Mouse (Mus musculus) C2C12 (cell line): Measurements from ENCODE around the gene Top2a. TPM values are rescaled to one million over a fixed set of nuclear protein-coding genes. Genes with fewer than 3 reads are reported as not detected.

Source experiments
- H3K27me3 ChIP-seq: one replicate; pipeline ENCODE4 v1.6.1; 2011; ENCODE audit not compliant: control insufficient read depth, insufficient read depth, insufficient read length
- H3K36me3 ChIP-seq: one replicate; pipeline ENCODE4 v1.6.1; 2011; ENCODE audit not compliant: control insufficient read depth, insufficient read depth
- H3K4me3 ChIP-seq: one replicate; pipeline ENCODE4 v1.5.1; 2011; ENCODE audit warnings: mild to moderate bottlenecking, control low read depth; ENCODE audit not compliant: poor library complexity, insufficient read depth, severe bottlenecking
- H3K79me2 ChIP-seq: one replicate; pipeline ENCODE4 v1.6.1; 2011; ENCODE audit not compliant: control insufficient read depth, insufficient read depth
- H3K79me3 ChIP-seq: one replicate; pipeline ENCODE4 v1.6.1; 2011; ENCODE audit warnings: low read depth, control low read depth
- H3ac ChIP-seq: one replicate; pipeline ENCODE3; 2011; ENCODE audit warnings: low read depth; ENCODE audit not compliant: control insufficient read depth, insufficient read length
- CEBPB ChIP-seq: IDR thresholded peaks from one replicate; pipeline ENCODE4 v1.6.1; 2011; ENCODE audit warnings: low read depth, mild to moderate bottlenecking, control low read depth, moderate library complexity
- CTCF ChIP-seq: IDR thresholded peaks from one replicate; pipeline ENCODE4 v1.5.1; 2011; ENCODE audit not compliant: control insufficient read depth, insufficient read depth, insufficient read length
- FOSL1 ChIP-seq: IDR thresholded peaks from one replicate; pipeline ENCODE4 v1.8.0; 2011; ENCODE audit warnings: mild to moderate bottlenecking, low read length; ENCODE audit not compliant: poor library complexity, insufficient read depth, severe bottlenecking
- MAX ChIP-seq: IDR thresholded peaks from one replicate; pipeline ENCODE4 v1.6.1; 2011; ENCODE audit warnings: mild to moderate bottlenecking, control low read depth
- MYOD1 ChIP-seq: IDR thresholded peaks from one replicate; pipeline ENCODE4 v1.6.1; 2011; ENCODE audit warnings: low read depth; ENCODE audit not compliant: control insufficient read depth, insufficient read length
- MYOG ChIP-seq: IDR thresholded peaks from one replicate; pipeline ENCODE4 v1.6.1; 2011; ENCODE audit not compliant: control insufficient read depth, insufficient read length; ENCODE audit errors: extremely low read depth
- USF1 ChIP-seq: IDR thresholded peaks from one replicate; pipeline ENCODE4 v1.6.1; 2011; ENCODE audit warnings: low read depth, mild to moderate bottlenecking, control low read depth, moderate library complexity
- polyA plus RNA-seq: library from polyadenylated mRNA; unstranded; fragments of >200 nt; fragmentation: generic; extraction: Trizol; gene quantifications from one replicate; pipeline ENCODE4 v1.2.1, GENCODE M21; 2012; ENCODE audit warnings: missing spikeins

The Top2a gene
- polyA plus RNA-seq, 1 experiment: 83.8 TPM

DNA sequence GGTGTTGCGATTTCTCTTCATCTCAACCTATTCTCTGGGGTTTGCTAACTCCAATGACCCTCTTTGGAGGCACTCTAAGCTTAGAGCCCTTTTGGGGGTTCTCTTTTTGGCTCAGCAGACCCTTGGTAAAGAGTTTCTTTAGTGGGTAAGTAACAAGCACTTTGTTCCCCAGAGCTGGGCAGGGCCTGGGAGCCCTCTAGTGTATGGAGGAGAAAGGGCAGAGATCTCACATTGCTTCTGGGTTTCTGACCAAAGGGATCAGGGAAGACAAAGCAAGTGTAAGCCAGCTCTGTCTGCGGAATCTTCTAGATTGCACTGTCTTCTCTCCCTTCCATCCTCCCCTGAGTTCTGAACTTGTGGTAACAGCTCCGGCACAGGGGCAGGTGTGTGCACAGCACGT, 11.4 kb upstream of the Top2a start:
- Histone ChIP-seq H3K79me2 (peaks cover under 1% of the 10 kb centered on the region), H3K27me3 (peaks cover 3% of the 10 kb centered on the region), H3K4me3 (no peak overlapping the region), H3K79me3 (no peaks in the 10 kb centered on the region), H3ac (no peak overlapping the region), H3K36me3 (no peaks in the 10 kb centered on the region)
- TF ChIP-seq MYOG (no peak), FOSL1 (no peak)

DNA sequence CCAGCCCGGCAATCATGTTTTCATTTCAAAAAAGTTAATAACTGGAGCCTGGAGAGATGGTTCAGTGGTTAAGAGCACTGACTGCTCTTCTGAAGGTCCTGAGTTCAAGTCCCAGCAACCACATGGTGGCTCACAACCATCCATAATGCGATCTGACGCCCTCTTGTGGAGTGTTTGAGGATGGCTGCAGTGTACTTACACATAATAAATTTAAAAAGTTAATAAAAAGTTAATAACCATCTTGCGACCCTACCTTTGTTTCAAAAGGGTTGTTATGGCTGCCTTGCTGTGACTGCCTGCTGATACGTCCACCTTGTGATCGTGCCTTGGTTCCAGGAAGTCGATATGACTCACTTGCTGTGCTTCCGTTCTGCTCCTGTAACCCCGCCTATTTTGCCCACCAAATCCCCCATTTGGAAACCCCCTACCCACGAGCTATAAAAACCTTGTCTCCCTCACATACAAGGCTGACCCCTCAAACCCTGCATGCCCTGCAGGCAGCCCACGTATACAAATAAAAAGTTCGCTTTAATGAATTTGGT, 3.0 kb upstream of the Top2a start:
- peaks cover 20% of the 10 kb centered on the region for H3K79me3 ChIP-seq
- H3K79me2 ChIP-seq: peaks cover 21% of the 10 kb centered on the region
- TF ChIP-seq CTCF (no peak), USF1 (no peak), MYOD1 (no peak), CEBPB (no peak), MYOG (no peak), MAX (no peak), FOSL1 (no peak)
- peaks cover 11% of the 10 kb centered on the region for H3K36me3 ChIP-seq
- H3K4me3 ChIP-seq: no peak overlapping the region
- H3ac ChIP-seq: no peak overlapping the region
- H3K27me3 ChIP-seq: no peaks in the 10 kb centered on the region

DNA sequence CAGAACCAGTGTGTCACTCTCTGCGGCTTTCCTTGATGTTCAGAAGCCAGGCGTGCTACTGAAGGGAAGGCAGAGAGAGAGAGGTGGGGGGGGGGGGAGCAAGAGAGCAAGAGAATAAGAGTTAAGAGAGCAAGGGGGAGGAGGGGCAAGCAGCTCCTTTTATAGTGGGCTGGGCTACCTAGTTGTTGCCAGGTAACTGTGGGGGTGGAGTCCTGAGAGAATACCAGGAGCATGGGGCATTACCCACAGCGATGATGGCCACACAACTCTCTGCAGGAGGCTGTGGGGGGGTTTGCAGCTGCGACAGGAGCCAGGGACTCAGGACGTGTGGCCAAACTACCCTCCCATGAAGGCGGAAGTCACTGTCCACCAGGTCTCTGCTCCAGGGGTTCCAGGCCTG, 1.9 kb upstream of the Top2a start:
- no peak overlapping the region for H3ac ChIP-seq
- peaks cover 32% of the 10 kb centered on the region for H3K79me2 ChIP-seq
- H3K4me3 ChIP-seq: no peak overlapping the region
- no peaks in the 10 kb centered on the region for H3K27me3 ChIP-seq
- TF ChIP-seq FOSL1 (no peak), CEBPB (no peak), MAX (no peak), USF1 (no peak), MYOG (no peak), CTCF (no peak), MYOD1 (no peak)
- peaks cover 22% of the 10 kb centered on the region for H3K36me3 ChIP-seq
- peaks cover 31% of the 10 kb centered on the region for H3K79me3 ChIP-seq

DNA sequence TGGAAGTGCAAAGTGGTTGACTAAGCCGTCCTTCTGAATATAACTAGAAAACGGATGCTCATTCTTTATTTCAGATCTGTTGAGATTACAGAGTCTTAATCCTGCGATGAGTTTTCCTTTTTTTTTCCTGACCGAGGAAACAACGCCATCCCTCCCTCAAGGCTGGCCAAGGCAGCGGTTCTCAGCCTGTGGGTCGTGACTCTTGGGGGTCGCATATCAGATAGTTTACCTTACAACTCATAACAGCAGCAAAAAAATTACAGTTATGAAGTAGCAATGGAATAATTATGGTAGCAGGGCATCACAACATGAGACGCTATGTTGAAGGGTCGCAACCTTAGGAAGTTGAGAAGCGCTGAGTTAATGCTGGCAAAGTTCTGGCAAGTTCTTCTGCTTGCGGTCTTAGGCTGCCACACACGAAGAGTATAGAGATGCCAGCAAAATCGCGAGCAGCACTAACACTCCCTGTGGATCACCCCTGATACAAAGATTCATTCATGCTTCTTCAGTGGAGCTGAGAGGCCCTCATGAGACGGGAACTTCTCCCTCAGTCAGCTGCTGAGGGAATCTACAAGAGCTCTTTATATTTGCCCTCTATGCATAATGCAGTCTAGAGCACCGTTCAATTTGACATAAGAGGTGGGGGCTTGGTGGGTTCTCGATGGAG, 612 bp upstream of the Top2a start:
- Histone ChIP-seq H3K79me3 (peaks cover 41% of the 10 kb centered on the region), H3K27me3 (no peaks in the 10 kb centered on the region), H3ac (no peak overlapping the region), H3K36me3 (peaks cover 34% of the 10 kb centered on the region), H3K79me2 (peaks cover 45% of the 10 kb centered on the region), H3K4me3 (no peak overlapping the region)
- TF ChIP-seq CEBPB (no peak), MAX (no peak), MYOG (no peak), FOSL1 (no peak), MYOD1 (no peak), USF1 (no peak), CTCF (no peak)

DNA sequence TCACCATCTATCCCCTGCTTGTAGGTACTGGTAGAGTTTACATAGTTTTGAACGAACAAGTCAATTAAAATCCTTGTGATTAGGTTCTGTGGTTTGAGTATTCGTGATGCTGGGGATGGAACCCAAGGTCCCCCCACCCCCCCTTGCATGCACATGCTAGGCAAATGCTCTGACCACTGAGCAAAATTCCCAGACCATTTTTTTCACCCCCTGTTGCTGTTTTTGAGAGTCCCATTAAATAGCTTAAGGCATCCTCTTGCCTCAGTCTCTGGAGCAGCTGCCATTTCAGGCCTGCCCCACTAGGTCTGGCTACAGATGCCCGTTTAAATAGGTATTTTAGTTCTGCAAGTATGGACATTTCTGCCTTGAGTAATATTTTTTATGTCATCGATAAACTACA, 895 bp downstream of the Top2a start:
- H3K79me2 ChIP-seq: peaks cover 60% of the 10 kb centered on the region
- peaks cover 50% of the 10 kb centered on the region for H3K36me3 ChIP-seq
- peak overlapping the region; percentile 95 for H3ac ChIP-seq
- H3K4me3 ChIP-seq: peak overlapping the region; percentile 77
- TF ChIP-seq MAX (no peak), USF1 (no peak), MYOG (no peak), CEBPB (no peak), FOSL1 (no peak), CTCF (no peak), MYOD1 (no peak)
- peaks cover 55% of the 10 kb centered on the region for H3K79me3 ChIP-seq
- no peaks in the 10 kb centered on the region for H3K27me3 ChIP-seq
